In the genomic region with DNA sequence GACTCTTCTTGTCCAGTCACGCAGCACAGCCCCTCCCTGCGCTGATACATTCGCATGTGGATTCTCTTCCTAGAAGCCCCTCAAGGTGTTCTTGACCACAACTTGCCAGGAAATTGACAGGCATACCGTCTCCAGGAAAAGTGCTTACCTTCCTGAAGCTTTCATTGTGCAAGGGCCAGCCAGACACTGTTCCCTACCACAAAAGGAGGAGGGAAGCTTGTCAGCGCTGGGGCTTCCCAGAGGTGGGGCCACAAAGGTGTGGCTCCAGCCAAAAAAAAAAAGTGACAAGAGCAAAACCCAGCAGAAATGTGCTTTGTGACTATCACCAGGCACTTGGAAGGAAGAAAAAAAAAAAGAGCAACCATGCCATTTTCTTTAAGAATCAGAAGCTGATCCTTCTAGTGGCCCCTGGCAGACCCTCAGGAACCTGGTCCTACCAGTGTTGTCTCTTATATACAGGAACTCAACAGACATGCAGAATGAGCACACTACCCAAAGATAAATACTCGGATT, we compare ENCODE assay signal across 27 mouse cellular contexts. TPM values are rescaled to one million over a fixed set of nuclear protein-coding genes. Genes with fewer than 3 reads are reported as not detected.
A peak's percentile ranks its signal among the peaks of the same experiment; 100 is the strongest.
DNase-seq lines count a peak whose midpoint lies in the region; ATAC-seq and TF ChIP-seq lines count a peak whose summit lies in the region.
"Had no signal": no experiment of that assay in that cellular context is flagged by ENCODE, and none has a peak within 500 bp of the region (broad histone marks: within the 10 kb centered on the region; RNA-seq: fewer than 3 reads in every experiment).

No protein-coding gene starts in this region.

- peaks cover 8% of the 10 kb centered on the region for H3K79me2 ChIP-seq in MEL (ENCODE audit: control insufficient read depth, insufficient read depth, low read length, poor library complexity)

- TF ChIP-seq RAD21 in MEL (IDR thresholded peaks at IDR 0.05; ENCODE audit: low read depth, low read length) = no peak

- TF ChIP-seq POLR2A in MEL (IDR thresholded peaks at IDR 0.05; ENCODE audit: control insufficient read depth in 1 of 2, insufficient read depth in 1 of 2, low read depth in 1 of 2, low read length in 2 of 2, poor library complexity in 1 of 2) = no peak

- peak overlapping the region; percentile 85 for H3K4me2 ChIP-seq in liver, embryonic 12.5 days
- peak overlapping the region; percentile 72 for H3K4me2 ChIP-seq in liver, postnatal 0 days (ENCODE audit: low read depth, low read length)
- H3K4me2 ChIP-seq in kidney, embryonic 15.5 days = no peak overlapping the region
- H3K4me2 ChIP-seq: hindbrain, embryonic 13.5 days; lung, embryonic 14.5 days; midbrain, embryonic 15.5 days; neural tube, embryonic 15.5 days had no signal

- H3K4me1 ChIP-seq in MEL (ENCODE audit: control insufficient read depth in 1 of 2, insufficient read depth in 2 of 2, low read length in 2 of 2) = peaks cover 21 to 49% of the 10 kb centered on the region in 2 experiments
- peaks cover 88% of the 10 kb centered on the region for H3K4me1 ChIP-seq in liver, embryonic 12.5 days
- peaks cover 43% of the 10 kb centered on the region for H3K4me1 ChIP-seq in liver, postnatal 0 days (ENCODE audit: insufficient read depth)
- 0 out of 2 replicates have a peak, but pooled peaks cover 5% of the 10 kb centered on the region for H3K4me1 ChIP-seq in kidney, embryonic 15.5 days
- H3K4me1 ChIP-seq: hindbrain, embryonic 13.5 days had no signal

- peak overlapping the region; percentile 17 to 18; a peak in 2 of 4 replicates for H3K4me3 ChIP-seq in MEL (ENCODE audit: control insufficient read depth in 1 of 2, insufficient read depth in 1 of 2, low read depth in 2 of 2, low read length in 2 of 2)
- H3K4me3 ChIP-seq in liver, embryonic 12.5 days = peak overlapping the region; percentile 55
- H3K4me3 ChIP-seq in liver, postnatal 0 days (ENCODE audit: low read depth, low read length) = no peak overlapping the region
- no peak overlapping the region for H3K4me3 ChIP-seq in kidney, embryonic 15.5 days (replicated peaks)
- H3K4me3 ChIP-seq: hindbrain, embryonic 13.5 days; midbrain, embryonic 10.5 days; midbrain, embryonic 15.5 days; neural tube, embryonic 15.5 days had no signal

- H3K9me3 ChIP-seq in MEL (replicated peaks; ENCODE audit: insufficient read depth, low read length) = no peaks in the 10 kb centered on the region
- H3K9me3 ChIP-seq in liver, embryonic 12.5 days (replicated peaks) = no peaks in the 10 kb centered on the region
- H3K9me3 ChIP-seq in liver, postnatal 0 days (ENCODE audit: low read length) = no peaks in the 10 kb centered on the region
- H3K9me3 ChIP-seq in kidney, embryonic 15.5 days (replicated peaks) = no peaks in the 10 kb centered on the region
- H3K9me3 ChIP-seq: hindbrain, embryonic 13.5 days; midbrain, embryonic 10.5 days; midbrain, embryonic 15.5 days; neural tube, embryonic 15.5 days had no signal

- peak in 1 of 2 experiments; percentile 2; a peak in 1 of 4 replicates for TF ChIP-seq EP300 in MEL (IDR thresholded peaks at IDR 0.05; ENCODE audit: low read depth in 1 of 2, low read length in 2 of 2)
- no peak for TF ChIP-seq EP300 in liver, postnatal 0 days (IDR thresholded peaks at IDR 0.05; ENCODE audit: low read depth)

- H3K27ac ChIP-seq in MEL (ENCODE audit: control insufficient read depth, low read depth, low read length) = peak overlapping the region; percentile 94
- H3K27ac ChIP-seq in liver, embryonic 12.5 days = peak overlapping the region; percentile 95
- peak overlapping the region; percentile 7; the same call in 1 of the 2 replicates for H3K27ac ChIP-seq in liver, postnatal 0 days (ENCODE audit: low read depth)
- H3K27ac ChIP-seq in kidney, embryonic 15.5 days = no peak overlapping the region
- H3K27ac ChIP-seq: hindbrain, embryonic 13.5 days; midbrain, embryonic 10.5 days; midbrain, embryonic 15.5 days; neural tube, embryonic 15.5 days had no signal

- H3K36me3 ChIP-seq in MEL (ENCODE audit: control insufficient read depth in 1 of 2, insufficient read depth in 2 of 2, low read length in 2 of 2) = peaks cover 0 to 44% of the 10 kb centered on the region in 2 experiments; a peak in 2 of 4 replicates
- H3K36me3 ChIP-seq in liver, embryonic 12.5 days = no peaks in the 10 kb centered on the region
- no peaks in the 10 kb centered on the region for H3K36me3 ChIP-seq in liver, postnatal 0 days (replicated peaks; ENCODE audit: insufficient read depth, low read length)
- no peaks in the 10 kb centered on the region for H3K36me3 ChIP-seq in kidney, embryonic 15.5 days
- H3K36me3 ChIP-seq: hindbrain, embryonic 13.5 days; midbrain, embryonic 10.5 days; midbrain, embryonic 15.5 days; neural tube, embryonic 15.5 days had no signal

- WGBS in liver, embryonic 12.5 days (ENCODE audit: insufficient replicate concordance) = 44% methylated on average over 6 of the region's 6 CpGs
- WGBS in liver, postnatal 0 days (ENCODE audit: insufficient replicate concordance) = 55% methylated on average over 6 of the region's 6 CpGs
- WGBS in kidney, embryonic 15.5 days = 81% methylated on average over 6 of the region's 6 CpGs

- DNase-seq in MEL (ENCODE audit: low read depth, low spot score) = peak; percentile 48
- DNase-seq in c-Kit-negative CD71-positive TER-119-positive erythroid progenitor cells, embryonic 14.5 days (ENCODE audit: low read depth, low spot score) = peak; percentile 49
- no peak for DNase-seq in liver, postnatal 0 days
- DNase-seq in layer of hippocampus, adult 8-10 months (ENCODE audit: low spot score in 2 of 2) = no peak
- no peak for DNase-seq in kidney, postnatal 10 days
- DNase-seq: adrenal gland, postnatal 10 days; cerebellum, adult 18-20 months; cerebellum, postnatal 10 days; gastrocnemius, postnatal 14 days; heart, postnatal 14 days; kidney, adult 8-10 months; kidney, postnatal 14 days; left cerebral cortex, postnatal 4 days; lung, embryonic 14.5 days; retina, postnatal 1 day; right cerebral cortex, postnatal 25 days; thymus, adult 2 months; thymus, postnatal 36 days had no signal

- no peak for ATAC-seq in liver, embryonic 12.5 days
- no peak for ATAC-seq in liver, postnatal 0 days
- no peak for ATAC-seq in kidney, embryonic 15.5 days (replicated peaks; ENCODE audit: low FRiP score)
- ATAC-seq: CD4-positive, CD25-positive, alpha-beta regulatory T cell, adult 4 months; forebrain, embryonic 14.5 days; intestine, embryonic 16.5 days; midbrain, embryonic 15.5 days had no signal

- no peaks in the 10 kb centered on the region for H3K27me3 ChIP-seq in MEL (ENCODE audit: control insufficient read depth in 1 of 2, insufficient read depth in 2 of 2, low read length in 2 of 2)
- H3K27me3 ChIP-seq in liver, embryonic 12.5 days (replicated peaks) = no peaks in the 10 kb centered on the region
- H3K27me3 ChIP-seq in liver, postnatal 0 days (ENCODE audit: insufficient read depth, low read length) = no peaks in the 10 kb centered on the region
- no peaks in the 10 kb centered on the region for H3K27me3 ChIP-seq in kidney, embryonic 15.5 days
- H3K27me3 ChIP-seq: hindbrain, embryonic 13.5 days; midbrain, embryonic 15.5 days had no signal

- TF ChIP-seq CTCF in MEL (IDR thresholded peaks at IDR 0.05 in 2 of 3, conservative IDR thresholded peaks at IDR 0.05 in 1 of 3; ENCODE audit: control insufficient read depth in 1 of 3, insufficient read depth in 1 of 3, low read depth in 2 of 3, low read length in 3 of 3, poor library complexity in 1 of 3, severe bottlenecking in 1 of 3) = no peak
- no peak for TF ChIP-seq CTCF in liver, postnatal 0 days (IDR thresholded peaks at IDR 0.05; ENCODE audit: low read depth)

- peak overlapping the region; percentile 56 for H3K9ac ChIP-seq in MEL (ENCODE audit: control insufficient read depth, low read depth, low read length, poor library complexity, severe bottlenecking)
- peak overlapping the region; percentile 70 for H3K9ac ChIP-seq in liver, embryonic 12.5 days
- H3K9ac ChIP-seq in liver, postnatal 0 days (replicated peaks) = no peak overlapping the region
- no peak overlapping the region for H3K9ac ChIP-seq in kidney, embryonic 15.5 days
- H3K9ac ChIP-seq: hindbrain, embryonic 13.5 days; lung, embryonic 14.5 days; midbrain, embryonic 15.5 days; neural tube, embryonic 15.5 days had no signal

TF ChIP-seq in MEL, 35 proteins besides CTCF, POLR2A, EP300 and RAD21:
- no peak for TF ChIP-seq SMC3 (IDR thresholded peaks at IDR 0.05; ENCODE audit: low read depth, low read length)
- no peak for TF ChIP-seq GABPA (IDR thresholded peaks at IDR 0.05; ENCODE audit: low read depth, low read length)
- TF ChIP-seq MXI1 (IDR thresholded peaks at IDR 0.05; ENCODE audit: low read depth, low read length) = peak; percentile 49
- no peak for TF ChIP-seq KAT2A (conservative IDR thresholded peaks at IDR 0.05; ENCODE audit: low read depth, low read length)
- 0 out of 2 replicates have a peak, but pooled peaks have one; percentile 22 for TF ChIP-seq MYC (IDR thresholded peaks at IDR 0.05; ENCODE audit: low read depth, low read length)
- TF ChIP-seq MAX (IDR thresholded peaks at IDR 0.05; ENCODE audit: low read length) = no peak
- TF ChIP-seq TCF12 (IDR thresholded peaks at IDR 0.05; ENCODE audit: low read depth, low read length) = no peak
- peak; percentile 21; the same call in 1 of the 2 replicates for TF ChIP-seq SIN3A (IDR thresholded peaks at IDR 0.05; ENCODE audit: low read length)
- no peak for TF ChIP-seq ZKSCAN1 (IDR thresholded peaks at IDR 0.05; ENCODE audit: low read depth, low read length)
- TF ChIP-seq ZNF384 (IDR thresholded peaks at IDR 0.05; ENCODE audit: low read depth, low read length) = peak; percentile 95
- TF ChIP-seq HCFC1 (IDR thresholded peaks at IDR 0.05; ENCODE audit: low read depth, low read length) = no peak
- no peak for TF ChIP-seq CHD1 (IDR thresholded peaks at IDR 0.05; ENCODE audit: low read depth, low read length)
- TF ChIP-seq JUND (IDR thresholded peaks at IDR 0.05; ENCODE audit: low read depth, low read length) = no peak
- no peak for TF ChIP-seq GATA1 (IDR thresholded peaks at IDR 0.05; ENCODE audit: low read depth, low read length)
- no peak for TF ChIP-seq ZC3H11A (IDR thresholded peaks at IDR 0.05; ENCODE audit: low read depth, low read length)
- TF ChIP-seq ETS1 (IDR thresholded peaks at IDR 0.05; ENCODE audit: low read depth, low read length) = 0 out of 2 replicates have a peak, but pooled peaks have one; percentile 9

RNA-seq across cellular contexts. Expression of gene Odc1, which starts 4.5 kb away (rescaled TPM):
- 591 and 677 TPM in 2 replicates for total RNA-seq in MEL (2012; rRNA removed)
- polyA plus RNA-seq in MEL (2012; ENCODE audit: insufficient read depth in 1 of 2, insufficient read length in 2 of 2, low read depth in 1 of 2, low replicate concordance in 2 of 2, missing spikeins in 1 of 2) = 100 to 1,000 TPM; 639 to 720 TPM
- polyA plus RNA-seq in liver, embryonic 12.5 days (2016; fragmentation: Nextera tagmentation; extraction: Ambion mirVana) = 587 and 597 TPM in 2 replicates
- 158 and 161 TPM in 2 replicates for polyA plus RNA-seq in liver, postnatal 0 days (2015; fragmentation: Nextera tagmentation; extraction: Ambion mirVana)
- 10 to 100 TPM; 66.4 to 90.7 (median 85.7) TPM for total RNA-seq in layer of hippocampus, adult 8-10 months (2022)
- polyA plus RNA-seq in kidney, embryonic 15.5 days (2015; fragmentation: Nextera tagmentation; extraction: Ambion mirVana) = 218 and 231 TPM in 2 replicates

Comparison
In these comparisons a context has a peak if more than half of its experiments do, and no peak if none do; other contexts are left out.
1. H3K4me3 ChIP-seq: peak in MEL (2 of 2) and liver, embryonic 12.5 days (single experiment); none in liver, postnatal 0 days (single experiment) and kidney, embryonic 15.5 days (single experiment).
2. H3K9ac ChIP-seq: peak in MEL (single experiment) and liver, embryonic 12.5 days (single experiment); none in liver, postnatal 0 days (single experiment) and kidney, embryonic 15.5 days (single experiment).
3. DNase-seq: peak in MEL (single experiment) and c-Kit-negative CD71-positive TER-119-positive erythroid progenitor cells, embryonic 14.5 days (single experiment); none in liver, postnatal 0 days (single experiment), layer of hippocampus, adult 8-10 months (0 of 2) and kidney, postnatal 10 days (single experiment).